Mouse (Mus musculus): ENCODE results near the gene Capn10. TPM values are rescaled to one million over a fixed set of nuclear protein-coding genes. Genes with fewer than 3 reads are reported as not detected.

The Capn10 gene
- total RNA-seq (2012; rRNA removed), result 30.5 and 30.7 TPM in 2 replicates
- polyA plus RNA-seq (2012; ENCODE audit: insufficient read depth in 1 of 2, insufficient read length in 2 of 2, low read depth in 1 of 2, low replicate concordance in 2 of 2, missing spikeins in 1 of 2), result 10 to 100 TPM in 1 of 2 experiments, not detected in 1; 43.3 TPM

DNA sequence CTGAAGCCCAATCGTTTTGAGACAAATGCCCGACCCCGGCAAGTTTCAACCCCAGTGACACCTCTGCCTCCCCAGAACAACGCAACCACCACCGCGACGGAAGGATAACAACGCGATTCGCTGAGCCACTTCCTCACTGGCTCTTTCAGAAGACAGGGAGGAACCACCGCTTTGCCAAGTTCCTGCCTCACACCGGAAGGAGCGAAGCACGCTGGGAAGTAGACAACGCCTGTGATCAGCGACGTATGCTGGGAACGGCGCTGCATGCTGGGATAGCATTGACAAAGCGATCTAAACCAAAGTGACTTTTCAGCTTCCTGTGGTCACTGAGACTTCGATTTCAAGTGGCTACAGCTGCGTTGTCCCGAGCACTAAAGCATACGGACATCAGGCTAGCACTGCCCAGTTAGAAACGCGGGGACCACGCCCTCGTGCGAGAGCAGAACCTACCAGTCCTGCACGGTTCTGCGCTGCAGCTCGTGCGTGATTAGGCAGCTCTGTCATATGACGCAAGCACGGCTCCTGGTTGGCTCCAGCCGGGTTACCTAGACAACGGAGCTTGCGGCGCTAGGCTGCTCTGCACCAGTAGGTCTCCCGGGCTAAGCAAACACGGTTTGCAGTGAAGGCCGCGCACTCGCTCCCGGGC is at the start of gene Capn10:
TSS of gene Capn10 (plus strand) at position 195 of the 646 bp plus-strand sequence.
- Histone ChIP-seq H3K4me3 (ENCODE audit: control insufficient read depth in 1 of 2, insufficient read depth in 1 of 2, low read depth in 2 of 2, low read length in 2 of 2) (peak within 1 kb of the TSS; percentile 70 to 85), H3K9ac (ENCODE audit: control insufficient read depth, low read depth, low read length, poor library complexity, severe bottlenecking) (peak within 1 kb of the TSS; percentile 87), H3K4me1 (ENCODE audit: control insufficient read depth in 1 of 2, insufficient read depth in 2 of 2, low read length in 2 of 2) (peaks cover 4 to 22% of the 10 kb centered on the region in 2 experiments), H3K9me3 (replicated peaks; ENCODE audit: insufficient read depth, low read length) (no peaks in the 10 kb centered on the region), H3K27ac (ENCODE audit: control insufficient read depth, low read depth, low read length) (peak within 1 kb of the TSS; percentile 98), H3K27me3 (ENCODE audit: control insufficient read depth in 1 of 2, insufficient read depth in 2 of 2, low read length in 2 of 2) (no peaks in the 10 kb centered on the region), H3K36me3 (ENCODE audit: control insufficient read depth in 1 of 2, insufficient read depth in 2 of 2, low read length in 2 of 2) (peaks cover 0 to 13% of the 10 kb centered on the region in 2 experiments; a peak in 2 of 4 replicates), H3K79me2 (ENCODE audit: control insufficient read depth, insufficient read depth, low read length, poor library complexity) (peaks cover 12% of the 10 kb centered on the region)
- peak; percentile 100 for DNase-seq (ENCODE audit: low read depth, low spot score)
- TF ChIP-seq CTCF (IDR thresholded peaks at IDR 0.05 in 2 of 3, conservative IDR thresholded peaks at IDR 0.05 in 1 of 3; ENCODE audit: control insufficient read depth in 1 of 3, insufficient read depth in 1 of 3, low read depth in 2 of 3, low read length in 3 of 3, poor library complexity in 1 of 3, severe bottlenecking in 1 of 3) (no peak), GATA1 (IDR thresholded peaks at IDR 0.05; ENCODE audit: low read depth, low read length) (no peak), UBTF (IDR thresholded peaks at IDR 0.05; ENCODE audit: borderline replicate concordance, insufficient read depth, low read depth, low read length) (no peak), MEF2A (IDR thresholded peaks at IDR 0.05; ENCODE audit: extremely low read depth, insufficient replicate concordance, low read depth, low read length, poor library complexity, severe bottlenecking) (no peak), KAT2A (conservative IDR thresholded peaks at IDR 0.05; ENCODE audit: low read depth, low read length) (peak; percentile 94), MYC (IDR thresholded peaks at IDR 0.05; ENCODE audit: low read depth, low read length) (peak; percentile 99), ZNF384 (IDR thresholded peaks at IDR 0.05; ENCODE audit: low read depth, low read length) (no peak), TAL1 (IDR thresholded peaks at IDR 0.05; ENCODE audit: low read length) (no peak), MYB (IDR thresholded peaks at IDR 0.05; ENCODE audit: low read depth, low read length) (0 out of 2 replicates have a peak, but pooled peaks have one; percentile 21), NRF1 (IDR thresholded peaks at IDR 0.05; ENCODE audit: insufficient read depth, low read depth, low read length, poor library complexity, severe bottlenecking) (peak; percentile 62), BHLHE40 (IDR thresholded peaks at IDR 0.05; ENCODE audit: borderline replicate concordance, low read depth, low read length) (peak; percentile 73), TCF12 (IDR thresholded peaks at IDR 0.05; ENCODE audit: low read depth, low read length) (peak; percentile 57), SMC3 (IDR thresholded peaks at IDR 0.05; ENCODE audit: low read depth, low read length) (no peak), SIN3A (IDR thresholded peaks at IDR 0.05; ENCODE audit: low read length) (peak; percentile 98), CHD1 (IDR thresholded peaks at IDR 0.05; ENCODE audit: low read depth, low read length) (no peak), EP300 (IDR thresholded peaks at IDR 0.05; ENCODE audit: low read depth in 1 of 2, low read length in 2 of 2) (peak in 1 of 2 experiments; percentile 29; a peak in 1 of 4 replicates), MAZ (IDR thresholded peaks at IDR 0.05; ENCODE audit: low read depth, low read length) (no peak), MAX (IDR thresholded peaks at IDR 0.05; ENCODE audit: low read length) (peak; percentile 96), TBP (IDR thresholded peaks at IDR 0.05; ENCODE audit: low read depth, low read length) (peak; percentile 93), GABPA (IDR thresholded peaks at IDR 0.05; ENCODE audit: low read depth, low read length) (no peak), HCFC1 (IDR thresholded peaks at IDR 0.05; ENCODE audit: low read depth, low read length) (peak; percentile 97), USF1 (IDR thresholded peaks at IDR 0.05; ENCODE audit: low read depth, low read length) (peak; percentile 98), E2F4 (IDR thresholded peaks at IDR 0.05; ENCODE audit: borderline replicate concordance, low read depth, low read length) (peak; percentile 82; the same call in 1 of the 2 replicates), MAFK (IDR thresholded peaks at IDR 0.05; ENCODE audit: borderline replicate concordance, low read depth, low read length) (no peak), RCOR1 (IDR thresholded peaks at IDR 0.05; ENCODE audit: low read depth, low read length) (0 out of 2 replicates have a peak, but pooled peaks have one; percentile 7), NELFE (IDR thresholded peaks at IDR 0.05; ENCODE audit: low read depth, low read length) (peak; percentile 96), JUND (IDR thresholded peaks at IDR 0.05; ENCODE audit: low read depth, low read length) (no peak), POLR2AphosphoS5 (IDR thresholded peaks at IDR 0.05; ENCODE audit: borderline replicate concordance, low read depth, low read length) (peak; percentile 76; the same call in 1 of the 2 replicates), POLR2A (IDR thresholded peaks at IDR 0.05; ENCODE audit: control insufficient read depth in 1 of 2, insufficient read depth in 1 of 2, low read depth in 1 of 2, low read length in 2 of 2, poor library complexity in 1 of 2) (peak; percentile 80 to 99), ZC3H11A (IDR thresholded peaks at IDR 0.05; ENCODE audit: low read depth, low read length) (no peak), CHD2 (IDR thresholded peaks at IDR 0.05; ENCODE audit: low read length) (no peak), USF2 (IDR thresholded peaks at IDR 0.05; ENCODE audit: borderline replicate concordance in 1 of 2, insufficient read depth in 1 of 2, low read depth in 1 of 2, low read length in 2 of 2) (peak; percentile 39 to 89; a peak in 3 of 4 replicates), MXI1 (IDR thresholded peaks at IDR 0.05; ENCODE audit: low read depth, low read length) (peak; percentile 98), ETS1 (IDR thresholded peaks at IDR 0.05; ENCODE audit: low read depth, low read length) (peak; percentile 82), POLR2AphosphoS2 (IDR thresholded peaks at IDR 0.05; ENCODE audit: low read length) (peak; percentile 96)

Measured in MEL (cell line).